Mouse (Mus musculus) brain, embryonic 18.5 days (tissue): ENCODE results near the gene Parp2.
"Not testable (repeated sequence)": the region's sequence is repeated elsewhere in the genome, so short reads cannot be mapped to it uniquely, and the experiment has no call there.

Experiments
- DNase-seq: peaks from one replicate; pipeline ENCODE4 v3.0.0-alpha.2; 2012; ENCODE audit warnings: low read depth, low spot score

Gene Parp2

DNA sequence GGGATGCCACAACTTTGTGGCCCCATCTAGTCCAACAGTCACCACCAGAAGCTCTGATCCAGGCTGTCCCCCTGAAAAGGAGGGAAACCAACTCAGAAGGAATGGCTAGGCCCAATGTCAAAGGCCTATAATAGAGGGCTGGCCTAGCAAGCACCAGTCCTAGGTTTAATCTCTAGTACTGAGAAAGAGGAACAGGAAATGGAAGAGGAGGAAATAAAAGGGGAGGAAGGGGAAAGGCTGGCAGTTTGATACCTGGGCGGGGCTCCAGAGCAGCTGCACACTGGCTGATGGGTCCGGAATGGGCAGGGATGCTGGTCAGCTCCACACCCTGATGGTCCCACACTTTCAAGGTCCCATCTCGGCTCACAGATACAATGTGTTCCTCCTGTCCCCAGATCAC, 22.2 kb downstream of the Parp2 start:
- no peak for DNase-seq

DNA sequence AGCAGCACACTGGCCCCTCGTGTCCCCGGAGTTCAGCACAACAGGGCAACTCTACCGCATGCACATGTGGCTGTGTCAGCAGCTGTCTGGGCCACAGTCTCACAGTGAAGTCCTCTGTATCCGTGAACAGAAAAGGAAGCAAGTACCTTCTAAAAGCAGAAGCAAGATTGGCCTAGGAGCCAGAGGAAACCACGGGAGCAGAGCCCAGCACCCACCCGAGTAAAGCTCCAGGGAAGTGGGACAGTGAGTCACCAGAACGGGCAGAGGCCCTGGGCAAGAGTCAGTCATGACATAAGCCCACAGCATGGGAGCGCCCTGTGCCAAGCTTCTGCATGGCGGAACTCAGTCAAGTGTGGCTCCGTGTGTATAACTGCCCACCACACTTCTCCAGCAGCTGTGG, 26.3 kb downstream of the Parp2 start:
- DNase-seq, result no peak

DNA sequence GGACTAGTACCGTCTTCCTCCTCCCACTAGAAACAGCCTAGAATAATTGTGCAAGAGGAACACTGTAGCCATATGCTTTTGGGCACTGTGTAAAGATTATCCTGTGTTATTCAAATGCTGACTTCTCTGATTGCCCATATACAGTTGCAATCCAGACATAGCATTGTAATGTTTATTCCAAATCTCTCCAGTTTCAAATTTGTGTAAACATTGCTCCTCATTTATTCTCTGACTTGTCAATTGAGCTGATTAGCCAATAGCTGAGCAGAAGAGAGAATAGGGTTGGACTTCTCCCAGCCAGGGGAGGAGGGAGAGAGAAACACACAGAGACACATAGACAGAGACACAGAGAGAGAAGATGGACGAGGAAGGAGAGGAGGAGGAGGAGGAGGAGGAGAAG, 26.8 kb downstream of the Parp2 start:
- DNase-seq, result no peak

DNA sequence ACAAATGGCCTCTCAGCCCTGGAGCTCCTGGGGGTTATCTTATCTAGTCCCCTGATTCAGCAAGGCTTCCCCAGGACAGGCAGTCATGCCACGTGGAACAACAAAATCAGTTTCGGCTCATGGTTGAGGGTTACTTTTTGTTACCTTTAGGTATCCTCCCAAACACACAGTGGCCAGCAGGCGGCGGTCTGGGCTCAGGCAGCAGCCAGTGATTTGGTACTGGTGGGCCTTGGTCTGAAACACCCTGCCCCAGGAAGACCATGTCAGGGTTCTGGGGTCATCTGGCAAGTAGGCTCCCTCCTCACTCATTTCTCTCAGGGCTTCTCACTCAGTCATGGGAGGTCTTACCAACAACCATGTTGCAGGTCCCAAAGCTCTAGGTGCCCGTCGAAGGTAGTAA, 29.6 kb downstream of the Parp2 start:
- no peak for DNase-seq

DNA sequence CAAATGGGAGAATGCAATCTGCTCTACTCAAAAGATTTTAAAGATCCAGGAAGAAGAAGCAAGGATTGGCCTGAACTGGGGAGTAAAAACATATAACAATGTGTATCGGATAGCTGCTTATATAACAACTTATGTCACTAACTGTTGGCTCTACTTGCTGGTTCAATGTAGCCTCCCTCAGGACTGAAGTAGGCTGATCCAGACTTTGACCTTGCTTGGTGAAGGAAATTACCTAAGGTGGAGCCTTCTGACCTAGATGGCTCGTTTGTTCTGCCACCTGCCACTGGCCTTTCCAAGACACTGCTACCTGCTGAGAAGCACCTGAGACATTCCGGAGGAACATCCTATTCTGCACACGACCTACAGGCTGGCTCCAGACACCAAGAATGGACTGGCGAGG, 48.1 kb downstream of the Parp2 start:
- DNase-seq, result no peak

DNA sequence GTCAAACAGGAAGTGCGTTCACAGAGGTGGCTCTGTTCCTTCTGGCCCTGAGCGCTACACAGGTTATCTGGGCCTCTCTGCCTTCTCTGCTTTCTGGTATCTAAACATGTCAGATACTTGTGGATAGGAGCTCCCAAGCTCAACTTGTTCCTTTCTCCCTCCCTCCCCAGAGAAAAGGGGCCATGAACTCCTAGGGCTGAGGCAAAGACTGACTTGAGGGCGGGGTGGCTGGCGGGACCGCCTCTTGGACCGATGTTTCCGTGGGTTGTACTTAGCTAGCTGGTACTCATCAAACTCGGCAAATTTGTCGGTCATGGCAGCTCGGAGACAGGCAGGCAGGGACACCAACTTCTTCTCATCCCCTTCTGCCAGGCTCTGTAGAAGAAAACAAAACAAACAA, 55.0 kb downstream of the Parp2 start:
- no peak for DNase-seq

DNA sequence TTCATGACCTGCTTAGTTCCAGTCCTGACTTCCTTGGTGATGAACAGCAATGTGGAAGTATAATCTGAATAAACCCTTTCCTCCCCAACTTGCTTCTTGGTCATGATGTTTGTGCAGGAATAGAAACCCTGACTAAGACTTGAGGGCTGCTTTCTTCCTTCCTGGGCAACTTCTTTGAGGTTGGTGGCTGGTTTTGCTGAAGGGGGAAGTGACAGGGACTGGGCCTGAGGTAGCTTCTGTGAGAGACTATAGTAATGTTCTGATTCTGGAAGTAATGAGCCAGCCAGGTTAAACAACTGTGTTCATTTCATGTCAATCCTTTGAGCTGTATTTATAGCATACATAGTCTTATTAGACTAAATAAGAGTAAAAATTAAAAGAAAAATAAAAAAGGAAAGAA, 57.4 kb downstream of the Parp2 start:
- not testable (repeated sequence) for DNase-seq

DNA sequence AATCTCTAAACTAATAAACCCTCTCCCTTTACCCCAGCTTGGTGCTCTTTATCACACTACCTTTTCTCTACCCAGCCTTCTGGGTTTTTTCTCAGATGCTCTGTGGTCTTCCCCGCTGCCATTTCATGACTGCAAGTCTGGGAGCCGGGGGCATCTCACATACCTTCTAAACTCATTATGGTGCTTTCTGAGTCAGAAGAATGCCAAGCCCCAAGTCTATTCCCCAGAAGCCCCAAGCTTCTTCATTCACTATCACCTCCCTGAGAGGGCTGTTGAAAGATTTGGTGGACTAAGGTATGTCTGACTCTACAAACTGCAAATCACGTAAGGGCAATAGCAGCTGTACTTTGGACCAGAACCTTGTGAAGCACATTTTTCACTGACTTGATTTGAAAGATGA, 59.3 kb downstream of the Parp2 start:
- no peak for DNase-seq

DNA sequence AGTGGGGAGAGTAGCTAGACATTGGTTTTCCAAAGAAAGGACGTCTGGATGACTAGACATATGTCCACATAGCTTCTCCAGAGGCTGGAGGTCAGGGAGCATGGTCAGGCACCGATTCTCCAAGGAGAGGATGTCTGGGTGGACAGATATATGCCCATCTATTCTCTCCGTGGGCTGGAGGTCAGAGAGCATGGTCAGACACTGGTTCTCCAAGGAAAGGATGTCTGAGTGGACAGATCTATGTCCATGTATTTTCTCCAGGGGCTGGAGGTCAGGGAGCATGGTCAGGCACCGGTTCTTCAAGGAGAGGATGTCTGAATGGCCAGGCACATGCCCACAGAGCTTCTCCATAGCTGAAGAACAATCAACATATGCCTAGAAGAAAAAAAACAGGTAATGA, 60.6 kb downstream of the Parp2 start:
- no peak for DNase-seq

DNA sequence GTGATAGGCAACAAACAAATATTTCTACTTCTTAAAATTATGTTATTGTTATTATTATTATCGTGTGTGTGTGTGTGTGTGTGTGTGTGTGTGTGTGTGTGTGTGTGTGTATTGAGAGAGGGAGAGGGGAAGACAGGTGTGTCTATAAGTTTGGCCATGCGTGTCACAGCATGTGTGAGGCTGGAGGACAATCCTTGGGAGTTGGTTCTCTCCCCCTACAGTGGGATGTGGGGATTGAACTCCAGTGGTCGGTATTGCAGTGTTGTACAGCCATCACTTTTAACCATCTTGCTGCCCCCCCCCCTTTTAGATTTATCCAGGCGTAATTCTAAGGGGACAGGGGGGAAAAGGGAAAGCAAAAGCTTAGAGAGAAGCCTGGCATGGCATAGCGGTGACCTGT, 61.0 kb downstream of the Parp2 start:
- no peak for DNase-seq

DNA sequence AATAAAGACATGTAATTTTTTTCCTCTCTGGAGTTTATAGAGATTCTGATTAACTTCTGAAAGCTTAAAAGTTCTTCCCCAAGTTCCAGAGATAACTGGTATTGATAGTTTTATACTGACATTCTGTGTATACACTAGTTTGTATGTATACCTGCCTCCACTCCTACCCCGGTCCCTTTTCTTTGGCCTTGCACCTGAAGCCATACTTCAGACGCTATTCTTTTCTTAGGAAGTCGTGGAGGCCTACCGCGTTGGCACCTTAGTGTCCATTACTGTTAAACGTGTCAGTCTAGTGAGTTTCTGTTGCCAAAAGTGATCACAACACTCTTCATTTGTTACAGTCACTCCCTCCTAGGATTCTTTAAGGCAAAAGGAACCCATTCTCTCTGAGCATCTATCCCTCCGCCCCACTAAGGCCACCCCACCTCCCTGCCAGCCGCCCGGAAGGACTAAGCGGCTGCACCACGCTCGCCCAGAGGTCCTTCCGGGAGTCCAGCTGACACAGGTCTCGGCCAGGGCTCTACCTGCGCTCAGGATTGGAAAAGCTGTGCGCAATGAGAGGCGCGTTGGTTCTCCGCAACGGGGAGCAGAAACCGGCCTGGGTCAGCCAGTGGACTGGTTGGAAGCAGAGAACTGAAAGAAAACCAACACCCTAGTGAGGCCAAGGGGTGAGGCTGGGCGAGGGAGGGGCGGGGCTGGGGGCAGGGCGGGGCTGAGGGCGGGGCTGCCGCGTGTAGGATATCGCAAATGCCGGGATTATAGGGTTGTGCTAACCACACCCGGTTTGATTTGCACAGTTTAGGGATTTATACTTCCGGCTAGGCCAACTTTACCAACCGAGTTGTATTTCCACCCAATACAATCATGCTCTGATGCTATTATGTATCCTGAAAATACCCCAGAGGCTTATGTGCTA, 62.5 kb downstream of the Parp2 start, which contains the start of gene Tep1:
TSS of gene Tep1 (minus strand) at position 672 of the 916 bp plus-strand sequence.
- DNase-seq, result peak; percentile 12

DNA sequence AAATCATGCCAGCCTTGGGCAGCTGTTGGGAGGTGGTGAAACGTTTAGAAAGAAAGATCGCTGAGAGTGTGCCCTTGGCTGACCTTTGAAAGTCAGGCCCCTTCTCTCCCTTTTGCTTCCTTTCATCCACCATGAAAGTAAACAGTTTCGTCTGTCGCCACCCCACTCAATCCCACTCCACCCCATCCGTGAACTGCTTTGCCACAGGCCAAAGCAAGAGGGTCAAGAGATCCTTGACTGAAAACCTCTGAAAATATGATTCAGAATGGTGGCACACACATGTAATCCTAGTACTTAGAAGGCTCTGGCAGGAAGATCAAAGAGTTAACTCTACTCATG, 63.1 kb downstream of the Parp2 start:
- no peak for DNase-seq
